Mouse (Mus musculus): ENCODE measurements around the gene Emilin1. TPM values are rescaled to one million over a fixed set of nuclear protein-coding genes. Genes with fewer than 3 reads are reported as not detected.
"Not testable (repeated sequence)": the region's sequence is repeated elsewhere in the genome, so short reads cannot be mapped to it uniquely, and the experiment has no call there.

The Emilin1 gene
- total RNA-seq (2015; ENCODE audit: low replicate concordance) = 16.9 and 28.8 TPM in 2 replicates
- total RNA-seq (2017; ENCODE audit: low replicate concordance) = 6.5 and 8.1 TPM in 2 replicates

GRCm38 (mm10) chr5:30913060-30913841 is at the start of gene Emilin1:
TSS of gene Emilin1 (plus strand) at chr5:30913402.
- no peak for ATAC-seq (replicated peaks; ENCODE audit: low FRiP score, poor library complexity, severe bottlenecking)

- ATAC-seq (replicated peaks; ENCODE audit: low FRiP score, poor library complexity, severe bottlenecking) = no peak
Measured at GRCm38 (mm10) chr5:30863852-30864251, 49.4 kb upstream of the Emilin1 start.

- no peak for ATAC-seq (replicated peaks; ENCODE audit: low FRiP score, poor library complexity, severe bottlenecking)
Measured at GRCm38 (mm10) chr5:30864322-30864721, 48.9 kb upstream of the Emilin1 start.

- no peak for ATAC-seq (replicated peaks; ENCODE audit: low FRiP score, poor library complexity, severe bottlenecking)
Measured at GRCm38 (mm10) chr5:30866871-30867270, 46.3 kb upstream of the Emilin1 start.

- ATAC-seq (replicated peaks; ENCODE audit: low FRiP score, poor library complexity, severe bottlenecking) = no peak
Measured at GRCm38 (mm10) chr5:30867712-30868111, 45.5 kb upstream of the Emilin1 start, which contains the start of gene Tmem214. TSS of gene Tmem214 (plus strand) at chr5:30868012.

DNA sequence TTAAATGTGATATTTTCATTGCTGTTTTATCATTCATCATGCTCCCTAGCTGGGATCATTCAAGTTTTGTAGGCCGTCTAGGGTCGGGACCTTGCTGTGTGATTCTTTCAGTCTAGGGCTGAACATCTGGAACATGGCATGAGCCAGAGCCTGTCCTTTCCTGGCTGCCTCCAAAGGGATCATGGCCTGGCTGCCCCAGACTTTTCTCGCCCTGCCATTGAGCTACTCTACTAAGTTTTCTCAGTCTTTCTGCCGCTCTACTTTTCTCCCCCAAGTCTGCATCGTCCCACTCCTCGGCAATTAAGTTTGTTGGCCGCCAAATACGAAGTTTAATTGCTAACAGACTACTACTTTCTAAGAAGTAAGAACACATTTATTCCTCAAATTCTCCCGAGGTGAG is 44.2 kb upstream of the Emilin1 start:
- no peak for ATAC-seq (replicated peaks; ENCODE audit: low FRiP score, poor library complexity, severe bottlenecking)

- peak; percentile 96 for ATAC-seq (replicated peaks; ENCODE audit: low FRiP score, poor library complexity, severe bottlenecking)
Measured at GRCm38 (mm10) chr5:30869405-30870130, 43.6 kb upstream of the Emilin1 start.

- no peak for ATAC-seq (replicated peaks; ENCODE audit: low FRiP score, poor library complexity, severe bottlenecking)
Measured at GRCm38 (mm10) chr5:30870131-30870406, 43.1 kb upstream of the Emilin1 start.

DNA sequence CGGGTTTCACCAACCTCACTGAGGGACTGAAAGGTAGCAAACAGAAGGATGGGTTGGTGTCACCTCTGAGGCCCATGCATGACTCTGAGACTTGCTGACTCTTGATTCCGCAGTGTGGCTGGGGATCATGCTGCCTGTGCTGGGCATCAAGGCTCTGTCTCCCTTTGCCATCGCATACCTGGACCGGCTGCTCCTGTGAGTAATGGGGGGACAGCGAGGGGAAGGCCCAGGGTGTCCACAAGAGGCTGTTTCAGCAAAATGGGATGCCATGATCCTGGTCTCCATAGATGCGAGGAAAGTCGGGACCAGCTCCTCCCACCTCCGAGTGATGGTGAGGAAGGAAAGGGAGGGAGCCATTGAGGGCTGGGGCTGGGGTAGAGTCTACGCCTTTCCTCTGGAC is 40.6 kb upstream of the Emilin1 start:
- no peak for ATAC-seq (replicated peaks; ENCODE audit: low FRiP score, poor library complexity, severe bottlenecking)

GRCm38 (mm10) chr5:30874365-30874764 is 38.8 kb upstream of the Emilin1 start:
- ATAC-seq (replicated peaks; ENCODE audit: low FRiP score, poor library complexity, severe bottlenecking) = no peak

GRCm38 (mm10) chr5:30878616-30879015 is 34.6 kb upstream of the Emilin1 start:
- ATAC-seq (replicated peaks; ENCODE audit: low FRiP score, poor library complexity, severe bottlenecking) = no peak

- ATAC-seq (replicated peaks; ENCODE audit: low FRiP score, poor library complexity, severe bottlenecking) = no peak
Measured at GRCm38 (mm10) chr5:30879347-30879943, 33.8 kb upstream of the Emilin1 start.

GRCm38 (mm10) chr5:30881839-30882238 is 31.4 kb upstream of the Emilin1 start:
- not testable (repeated sequence) for ATAC-seq (replicated peaks; ENCODE audit: low FRiP score, poor library complexity, severe bottlenecking)

- ATAC-seq (replicated peaks; ENCODE audit: low FRiP score, poor library complexity, severe bottlenecking) = no peak
Measured at GRCm38 (mm10) chr5:30886209-30886608, 27.0 kb upstream of the Emilin1 start.

DNA sequence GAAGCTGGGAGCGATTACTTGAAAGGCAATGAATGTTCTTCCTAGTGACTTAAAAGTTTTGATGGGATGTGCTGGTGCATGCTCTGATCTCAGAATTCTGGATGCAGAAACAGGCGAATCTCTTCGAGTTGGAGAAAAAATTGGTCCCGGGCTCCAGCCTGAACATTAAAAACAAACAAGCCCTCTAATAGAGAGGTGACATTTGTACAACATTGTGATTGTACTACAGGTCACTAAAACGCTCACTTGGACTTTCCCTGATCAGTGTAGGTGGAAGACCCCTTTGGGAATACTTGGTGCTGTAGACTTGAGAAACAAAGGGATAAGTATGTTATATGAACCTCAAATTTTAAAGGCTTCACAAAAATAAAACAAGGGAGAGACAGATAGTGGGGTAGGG is 26.5 kb upstream of the Emilin1 start:
- ATAC-seq (replicated peaks; ENCODE audit: low FRiP score, poor library complexity, severe bottlenecking) = no peak

DNA sequence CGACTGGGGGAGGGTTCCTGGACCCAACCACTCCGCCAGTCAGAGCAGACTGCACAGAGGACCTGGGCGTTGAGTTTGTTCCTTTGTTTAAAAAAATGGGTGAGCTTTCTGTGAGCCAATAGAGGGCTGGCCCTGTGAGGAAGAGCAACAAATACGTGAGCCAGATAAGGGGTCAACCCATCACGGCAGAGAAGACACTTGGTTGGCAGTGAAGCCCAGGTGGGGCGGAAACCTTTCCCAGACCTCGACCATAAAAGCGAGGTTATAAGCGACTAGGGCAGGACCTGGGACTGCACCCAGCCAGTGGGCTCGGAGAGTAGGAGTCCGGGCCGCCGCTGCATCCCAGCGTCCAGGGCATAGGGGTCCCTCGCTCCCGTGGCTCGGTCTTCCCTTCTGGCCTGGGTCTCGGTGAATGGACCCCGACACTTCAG is 25.9 kb upstream of the Emilin1 start:
- ATAC-seq (replicated peaks; ENCODE audit: low FRiP score, poor library complexity, severe bottlenecking) = peak; percentile 53

- ATAC-seq (replicated peaks; ENCODE audit: low FRiP score, poor library complexity, severe bottlenecking) = peak; percentile 72
Measured at GRCm38 (mm10) chr5:30887858-30888336, 25.3 kb upstream of the Emilin1 start.

GRCm38 (mm10) chr5:30888337-30889087 is 24.7 kb upstream of the Emilin1 start, which contains the start of gene Agbl5:
TSS of gene Agbl5 (plus strand) at chr5:30888694.
- ATAC-seq (replicated peaks; ENCODE audit: low FRiP score, poor library complexity, severe bottlenecking) = peak; percentile 50

DNA sequence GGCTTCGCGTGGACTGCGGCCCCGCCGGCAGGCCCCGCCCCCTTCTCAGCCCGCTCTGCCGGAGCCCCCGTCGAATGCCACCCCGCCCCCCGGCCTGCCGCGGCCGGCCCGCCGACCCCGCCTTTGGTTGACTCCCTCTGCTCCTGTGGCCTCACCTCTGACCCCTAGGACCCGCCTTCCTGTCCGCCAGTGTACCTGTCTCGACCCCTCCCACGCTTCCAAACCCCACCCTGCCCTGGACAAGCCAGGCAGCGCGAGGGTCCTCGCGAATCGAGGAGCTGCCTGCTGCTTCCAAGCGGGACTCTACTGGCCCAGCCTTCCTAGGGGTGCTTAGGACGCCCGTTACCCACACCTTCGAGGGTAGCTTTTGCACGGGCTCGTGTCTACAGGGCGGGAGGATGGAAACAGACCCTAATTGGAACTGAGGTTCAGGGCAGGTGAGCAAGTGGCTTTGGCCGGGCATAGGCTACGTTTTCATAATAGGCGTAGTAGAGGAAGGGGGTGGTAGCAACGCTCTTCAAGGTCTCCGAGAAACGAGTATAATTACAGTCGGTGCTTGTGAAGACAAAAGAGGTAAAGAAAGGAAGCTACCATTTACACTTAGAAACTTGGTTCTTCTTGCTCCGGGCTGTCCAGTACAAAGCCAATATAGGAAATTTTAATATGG is 24.0 kb upstream of the Emilin1 start:
- no peak for ATAC-seq (replicated peaks; ENCODE audit: low FRiP score, poor library complexity, severe bottlenecking)

Data from erythroblast, adult 5-6 weeks (primary cell).